Mouse (Mus musculus) naive thymus-derived CD4-positive, alpha-beta T cell, adult 2 months (primary cell): ENCODE results near the gene Xpot.
A peak's percentile ranks its signal among the peaks of the same experiment; 100 is the strongest.

ENCODE experiments used
- DNase-seq: peaks from one replicate; pipeline ENCODE4 v3.0.0-alpha.2; 2011; ENCODE audit warnings: low read depth

The Xpot gene

DNA sequence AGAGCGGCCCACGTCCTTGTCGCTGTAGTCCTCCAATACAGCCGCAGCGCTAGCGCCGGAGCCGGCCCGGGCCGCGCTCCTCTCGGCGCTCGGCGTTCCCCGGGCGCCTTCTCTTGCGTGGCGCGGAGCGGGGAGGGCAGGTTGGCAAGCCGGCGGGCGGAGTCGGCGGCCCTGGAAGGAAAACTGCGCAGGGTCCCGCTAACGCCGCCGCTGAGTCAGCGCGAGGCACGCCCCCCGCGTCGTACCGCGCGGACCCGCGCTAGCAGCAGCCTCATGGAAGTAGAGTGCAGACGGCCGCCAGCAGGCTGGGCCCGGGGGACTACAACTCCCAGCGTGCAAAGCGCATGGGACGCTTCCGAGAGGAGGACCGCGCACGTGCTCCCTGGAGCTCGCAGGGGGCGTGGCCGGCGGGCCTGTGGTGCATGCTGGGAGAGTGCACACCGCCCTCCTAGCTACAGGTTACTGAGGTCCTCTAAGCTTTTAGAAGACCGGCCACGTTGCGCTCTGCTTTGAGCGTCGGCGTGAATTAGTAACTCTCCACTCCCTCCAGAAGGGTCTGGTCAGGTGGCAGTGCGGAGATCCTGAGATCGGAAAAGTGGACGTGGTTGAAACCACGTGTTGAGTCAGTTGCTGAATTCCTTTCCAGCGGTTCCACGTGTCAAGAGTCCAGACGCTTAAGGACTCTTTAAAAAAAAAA is at the start of gene Xpot:
TSS of gene Xpot (minus strand) at position 147 of the 697 bp plus-strand sequence.
- DNase-seq, result peak; percentile 97

DNA sequence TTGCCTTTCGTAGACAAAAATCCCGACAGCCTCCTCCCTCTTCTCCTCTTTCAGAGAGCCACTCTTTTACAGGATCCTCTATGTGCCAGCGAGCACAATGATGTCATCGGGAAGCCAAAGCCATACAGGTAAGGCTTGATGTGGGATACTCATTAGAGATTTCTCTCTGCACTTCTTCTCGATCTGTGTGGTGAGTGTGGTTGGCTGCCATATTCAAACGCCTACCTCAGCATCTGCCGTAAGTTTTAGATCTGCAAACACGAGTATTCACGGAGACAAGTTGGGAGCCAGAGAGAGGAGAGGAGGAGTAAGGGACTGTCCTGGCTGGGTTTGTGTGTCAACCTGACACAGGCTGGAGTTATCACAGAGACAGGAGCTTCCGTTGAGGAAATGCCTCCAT is 43.0 kb upstream of the Xpot start:
- no peak for DNase-seq

DNA sequence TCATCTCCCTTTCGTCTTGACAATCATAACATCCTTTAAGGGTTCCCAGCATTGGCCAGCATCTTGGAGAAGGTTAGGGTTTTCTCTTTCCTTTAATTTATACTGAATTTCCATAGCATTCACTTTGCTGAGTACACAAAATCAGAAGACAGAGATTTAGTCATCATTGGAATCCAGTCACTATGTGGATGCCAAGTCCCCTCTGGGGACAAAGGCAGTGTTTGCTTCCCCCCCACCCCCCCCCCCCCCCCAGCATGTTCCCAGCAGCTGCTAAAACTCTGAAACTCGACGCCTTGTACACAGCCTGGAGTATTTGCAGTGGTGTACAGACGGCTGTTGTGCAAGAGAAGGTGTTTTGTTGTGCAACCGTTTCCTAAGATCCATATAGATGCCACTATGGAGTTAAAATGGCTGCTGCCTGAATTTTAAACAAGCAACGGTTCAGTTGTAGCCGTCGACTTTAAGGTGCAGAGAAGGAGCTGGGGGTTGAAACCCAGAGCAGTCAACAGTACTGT is 39.6 kb upstream of the Xpot start:
- no peak for DNase-seq

DNA sequence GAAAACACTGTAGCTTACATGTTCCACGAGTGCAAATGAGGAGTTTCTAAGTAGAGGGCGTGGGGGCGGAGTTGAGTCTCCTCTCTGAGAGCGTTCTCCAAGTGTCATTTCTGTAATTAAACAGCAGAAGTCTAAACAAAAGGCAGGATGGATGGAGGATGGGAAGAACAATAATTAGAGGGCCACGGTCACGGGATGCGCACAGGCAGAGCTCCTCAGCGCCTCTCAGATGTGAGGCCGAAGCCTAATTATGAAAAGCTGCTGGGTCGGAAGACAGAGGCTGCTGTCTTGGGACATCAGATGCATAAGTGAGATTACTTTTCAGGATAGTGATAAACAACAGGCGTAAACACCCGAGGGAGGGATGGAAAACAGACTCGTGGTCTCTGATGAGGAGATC is 37.5 kb upstream of the Xpot start:
- no peak for DNase-seq

DNA sequence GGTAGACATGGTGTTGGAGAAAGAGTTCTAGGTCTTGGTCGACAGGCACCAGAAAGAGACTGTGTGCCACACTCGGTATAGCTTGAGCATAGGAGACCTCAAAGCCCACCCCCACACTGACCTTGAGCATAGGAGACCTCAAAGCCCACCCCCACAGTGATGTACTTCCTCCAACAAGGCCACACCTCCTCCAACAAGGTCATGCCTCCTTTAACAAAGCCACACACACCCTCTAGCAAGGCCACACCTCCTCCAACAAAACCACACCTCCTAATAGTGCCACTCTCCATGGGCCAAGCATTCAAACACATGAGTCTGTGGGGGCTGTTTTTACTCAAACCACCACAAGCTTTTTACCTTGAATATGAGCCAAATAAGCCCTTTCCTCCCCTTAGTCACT is 36.6 kb upstream of the Xpot start:
- no peak for DNase-seq

DNA sequence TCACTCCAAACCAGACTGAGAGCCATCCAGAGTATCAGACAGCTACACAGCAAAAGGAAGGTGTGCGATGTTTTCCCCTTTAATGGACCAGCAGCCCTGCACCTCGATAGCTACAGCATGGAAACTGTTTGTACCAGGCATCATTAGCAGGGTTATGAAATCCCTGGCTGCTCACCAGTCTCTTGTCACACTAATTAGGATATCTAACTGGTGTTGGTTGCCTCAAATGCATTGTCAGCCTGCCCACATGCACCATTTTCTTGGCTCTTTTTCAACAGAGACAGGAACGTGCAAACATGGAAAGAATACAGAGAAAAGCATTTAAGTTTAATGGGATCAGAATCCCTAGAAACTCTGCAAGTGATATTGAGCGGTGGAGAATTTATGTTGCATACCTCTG is 29.8 kb upstream of the Xpot start:
- DNase-seq, result no peak

DNA sequence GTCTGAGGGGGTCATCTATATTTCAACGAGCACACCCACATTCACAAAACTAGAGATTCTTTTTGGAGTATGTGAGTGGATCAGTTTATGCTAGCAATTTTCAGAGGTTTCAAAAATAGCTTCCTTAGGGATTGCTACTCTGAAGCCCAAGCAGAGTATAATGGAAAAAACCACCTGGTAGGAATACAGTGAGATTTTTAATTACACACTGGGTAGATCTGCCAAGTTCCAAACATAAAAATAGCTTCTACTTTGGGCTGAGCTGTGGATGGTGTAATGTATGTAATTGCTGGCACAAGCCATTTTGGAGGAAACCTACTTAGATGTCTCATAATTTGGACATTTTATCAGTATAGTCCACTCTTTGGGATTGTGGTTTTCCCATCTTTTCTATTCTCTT is 26.9 kb upstream of the Xpot start:
- DNase-seq, result no peak

DNA sequence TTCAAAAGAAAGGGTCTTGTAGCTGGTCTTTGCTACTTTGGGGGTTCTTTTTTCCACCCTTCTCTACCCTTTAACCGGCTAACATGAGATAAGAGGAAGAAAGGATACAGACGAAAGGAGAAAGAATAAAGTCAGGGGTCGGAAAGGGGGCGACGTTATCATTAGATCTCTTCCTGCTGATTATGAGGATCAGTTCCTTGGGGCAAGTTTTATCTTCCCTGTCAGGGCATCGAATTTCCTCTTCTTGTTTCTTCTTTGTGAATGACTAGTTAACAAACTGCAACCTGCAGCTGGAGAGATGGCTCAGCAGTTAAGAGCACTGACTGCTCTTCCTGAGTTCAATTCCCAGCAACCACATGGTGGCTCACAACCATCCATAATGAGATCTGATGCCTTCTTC is 20.2 kb upstream of the Xpot start:
- DNase-seq, result no peak

DNA sequence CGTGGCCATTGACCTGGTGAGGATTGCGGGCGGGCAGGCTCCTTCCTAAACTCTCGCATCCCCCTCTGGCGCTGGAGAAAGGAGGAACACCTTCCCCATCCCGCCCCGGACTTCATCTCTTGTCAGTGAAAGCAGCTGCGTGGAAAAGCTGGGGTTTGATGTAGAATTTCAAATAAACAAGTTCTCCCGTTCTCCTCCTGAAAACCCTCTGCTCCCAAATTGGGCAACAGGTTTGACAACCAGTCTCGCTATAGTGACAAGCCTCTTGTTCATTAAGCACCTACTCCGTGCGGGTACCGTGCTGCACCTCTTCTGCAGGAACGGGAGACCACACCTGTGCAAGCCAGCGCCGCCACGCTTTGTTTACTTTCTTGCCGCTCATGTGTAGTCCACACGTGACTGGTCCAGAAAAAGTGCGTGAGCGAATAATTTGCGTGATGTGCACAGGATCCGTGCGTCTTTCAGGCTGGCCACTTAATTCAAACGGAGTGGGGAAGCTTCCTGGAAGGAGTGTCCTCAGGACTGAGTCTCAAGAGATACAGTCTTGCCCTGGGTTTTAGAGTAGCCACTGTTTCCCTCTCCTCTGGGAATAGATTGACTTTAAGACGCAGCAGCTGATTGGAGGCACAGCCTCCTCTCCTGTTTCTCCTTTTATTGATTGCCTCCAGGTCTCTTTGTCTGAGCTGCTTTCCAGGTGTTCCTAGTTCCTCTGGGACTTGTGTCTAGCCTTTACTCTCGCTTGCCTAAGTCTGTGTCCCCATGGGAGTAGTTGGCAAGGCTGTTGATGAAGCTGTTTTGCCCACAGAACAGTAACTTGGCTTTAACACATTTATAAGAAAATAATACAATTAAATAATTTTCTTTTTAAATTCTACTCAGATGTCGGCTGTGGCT is 16.2 kb upstream of the Xpot start:
- DNase-seq, result peak; percentile 20

DNA sequence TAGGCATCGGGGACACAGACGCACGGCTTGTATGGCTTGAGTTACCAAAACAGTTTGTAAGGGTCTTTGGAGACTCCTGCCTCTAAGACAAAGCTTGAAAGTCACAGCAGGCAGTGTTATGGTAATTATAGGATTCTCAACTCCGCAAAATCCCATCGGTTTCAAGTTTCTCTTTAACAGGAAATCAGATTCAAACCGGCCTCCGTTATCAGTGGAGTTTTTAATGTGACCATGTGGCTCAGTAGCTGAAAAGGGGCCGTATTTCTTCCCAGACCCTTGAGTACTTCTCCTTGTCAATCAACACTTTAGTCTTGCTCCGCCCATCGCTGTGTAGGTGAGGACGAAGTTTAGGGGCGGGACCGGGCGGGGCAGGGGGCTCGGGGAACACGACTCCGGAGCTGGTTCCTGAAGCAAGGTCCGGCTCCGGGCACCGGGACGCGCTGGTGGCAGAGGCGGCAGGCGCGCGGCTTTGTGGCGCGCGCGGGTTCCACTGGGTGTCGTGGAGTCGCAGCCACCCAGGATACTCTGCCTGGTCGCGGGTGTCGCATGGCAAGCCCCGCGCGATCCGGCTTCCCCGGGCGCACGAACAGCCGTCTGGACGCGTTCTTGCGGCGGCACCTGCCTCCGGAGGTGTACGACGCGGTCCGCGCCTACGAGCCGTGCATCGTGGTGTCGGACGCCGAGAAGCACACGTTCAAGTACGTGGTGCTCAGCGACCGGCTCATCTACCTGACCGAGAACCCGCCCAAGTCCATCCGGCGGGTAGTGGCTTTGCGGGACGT is 15.3 kb upstream of the Xpot start, which contains the start of gene D930020B18Rik:
TSS of gene D930020B18Rik (plus strand) at position 317 of the 782 bp plus-strand sequence.
- DNase-seq, result peak; percentile 35

DNA sequence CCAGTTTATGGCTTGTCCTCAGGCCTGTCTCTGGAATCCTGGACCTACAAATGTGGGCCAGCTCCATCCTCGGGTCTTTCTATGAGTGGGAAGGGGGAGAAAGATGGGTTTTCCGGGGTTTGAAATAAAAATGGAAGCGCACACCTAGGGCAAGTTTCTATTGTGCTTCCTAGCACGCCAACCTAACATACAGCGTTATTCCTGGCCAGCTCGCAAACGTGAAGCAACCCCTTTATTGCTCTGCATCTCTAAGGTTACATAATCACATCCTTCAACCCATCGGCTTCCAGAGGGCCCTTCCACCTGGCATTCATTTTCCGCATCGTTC is 14.8 kb upstream of the Xpot start:
- DNase-seq, result no peak

DNA sequence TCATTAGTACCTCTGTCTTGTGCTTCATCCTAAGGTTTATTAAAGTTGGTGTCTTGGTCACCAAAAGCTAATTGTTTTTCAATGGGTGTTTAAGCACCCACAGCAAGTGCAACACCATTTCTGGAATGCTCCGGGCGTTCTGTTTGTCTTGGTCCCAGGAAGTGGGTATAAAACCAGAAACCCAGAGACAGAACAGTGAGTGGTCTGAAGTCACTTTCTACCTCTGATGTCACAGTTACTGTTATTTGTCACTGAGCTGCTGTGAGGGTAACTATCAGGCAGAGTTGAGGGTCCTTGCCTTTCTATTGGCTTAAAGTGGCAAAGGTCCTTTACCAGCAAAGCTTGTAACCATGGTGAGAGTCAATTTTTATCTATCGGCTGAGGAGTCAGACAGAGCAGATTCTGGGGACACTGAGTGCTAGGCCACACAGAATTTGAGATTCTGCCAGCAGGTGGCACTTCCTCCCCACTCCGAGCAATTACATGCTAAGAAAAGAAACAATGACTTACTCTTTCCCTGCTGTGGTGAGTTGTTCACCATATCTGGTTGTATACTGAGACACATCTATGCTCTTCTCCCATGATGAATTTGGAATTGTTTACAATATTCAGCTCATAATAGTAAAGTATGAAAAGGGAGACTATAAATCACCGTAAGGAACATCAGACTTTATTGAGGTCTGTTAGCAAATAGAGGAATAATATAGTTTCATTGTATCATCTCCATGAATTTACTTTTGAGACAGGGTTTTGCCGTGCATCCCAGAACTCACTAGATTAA is 14.2 kb upstream of the Xpot start:
- DNase-seq, result peak; percentile 68

DNA sequence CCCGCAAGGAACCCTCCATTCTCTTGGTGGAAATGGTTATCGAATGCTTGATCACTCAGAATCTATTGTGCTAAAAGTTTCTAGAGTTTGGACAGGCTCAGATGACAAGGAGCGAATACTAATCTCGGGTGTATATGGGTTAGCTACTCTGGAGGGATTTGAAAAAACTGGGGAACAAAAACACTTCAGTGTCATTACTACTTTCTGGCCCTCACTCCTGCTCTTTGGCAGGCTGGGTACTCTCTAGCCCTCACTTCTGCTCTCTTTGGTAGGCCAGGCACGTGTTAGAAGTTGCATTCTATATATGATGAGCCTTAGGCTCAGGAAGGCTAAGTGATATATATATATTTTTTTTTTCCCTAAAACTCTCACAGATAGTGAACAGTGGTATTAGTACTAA is 13.4 kb upstream of the Xpot start:
- no peak for DNase-seq

DNA sequence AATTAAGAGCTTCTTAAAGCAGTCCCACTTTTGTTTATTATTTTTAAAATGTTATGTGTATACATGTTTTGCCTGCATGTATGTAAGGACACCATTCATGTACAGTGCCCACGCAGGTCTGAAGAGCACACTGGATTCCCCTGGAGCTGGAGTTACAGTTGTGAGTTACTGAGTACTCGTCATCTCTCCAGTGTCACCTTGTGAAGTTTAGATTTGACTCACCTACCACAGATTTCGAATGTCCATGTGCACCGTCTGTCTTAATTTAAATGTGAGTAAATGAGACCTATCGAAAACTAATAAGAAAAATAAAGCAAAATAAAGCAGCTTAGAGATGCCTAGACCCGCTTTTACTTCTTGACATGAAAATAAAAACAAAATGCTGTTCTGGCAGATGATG is 10.1 kb upstream of the Xpot start:
- DNase-seq, result no peak

DNA sequence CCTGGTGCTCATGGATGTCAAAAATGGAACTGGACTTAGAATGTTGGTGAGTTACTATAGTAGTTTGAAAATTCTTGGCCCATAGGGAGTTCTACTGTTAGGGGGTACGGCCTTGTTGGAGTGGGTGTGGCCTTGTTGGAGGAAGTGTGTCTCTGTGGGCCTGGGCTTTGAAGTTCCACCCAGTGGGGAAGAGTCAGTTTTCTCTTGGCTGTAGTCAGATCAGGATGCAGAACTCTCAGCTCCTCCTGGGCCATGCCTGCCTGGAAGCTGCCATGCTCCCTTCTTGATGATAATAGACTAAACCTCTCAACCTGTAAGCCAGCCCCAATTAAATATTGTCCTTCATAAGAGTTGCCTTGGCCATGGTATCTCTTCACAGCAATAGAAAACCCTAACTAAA is 8.0 kb upstream of the Xpot start:
- DNase-seq, result no peak

DNA sequence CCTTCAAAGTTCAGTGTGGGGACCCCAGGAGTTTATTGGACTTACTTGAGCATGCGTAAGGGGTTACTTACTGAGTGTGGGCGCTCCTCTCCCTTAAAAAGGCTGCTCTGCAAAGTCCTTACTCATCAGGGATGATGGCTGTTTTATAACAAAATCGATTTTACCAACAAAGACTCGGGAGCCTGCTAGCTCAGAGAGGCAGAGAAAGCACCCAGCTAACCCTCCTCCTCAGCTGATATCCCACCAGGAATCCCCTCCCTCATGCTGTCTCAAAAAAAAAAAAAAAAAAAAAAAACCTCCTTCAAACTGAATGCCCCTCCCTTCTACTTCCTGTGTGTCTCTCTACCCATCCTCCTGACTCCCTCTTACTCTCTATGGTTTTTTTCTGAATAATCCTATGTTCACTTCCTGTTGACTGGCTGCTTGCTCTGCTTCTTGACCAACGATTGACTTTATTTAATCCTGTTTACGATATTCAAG is 2.5 kb upstream of the Xpot start:
- peak; percentile 9 for DNase-seq

DNA sequence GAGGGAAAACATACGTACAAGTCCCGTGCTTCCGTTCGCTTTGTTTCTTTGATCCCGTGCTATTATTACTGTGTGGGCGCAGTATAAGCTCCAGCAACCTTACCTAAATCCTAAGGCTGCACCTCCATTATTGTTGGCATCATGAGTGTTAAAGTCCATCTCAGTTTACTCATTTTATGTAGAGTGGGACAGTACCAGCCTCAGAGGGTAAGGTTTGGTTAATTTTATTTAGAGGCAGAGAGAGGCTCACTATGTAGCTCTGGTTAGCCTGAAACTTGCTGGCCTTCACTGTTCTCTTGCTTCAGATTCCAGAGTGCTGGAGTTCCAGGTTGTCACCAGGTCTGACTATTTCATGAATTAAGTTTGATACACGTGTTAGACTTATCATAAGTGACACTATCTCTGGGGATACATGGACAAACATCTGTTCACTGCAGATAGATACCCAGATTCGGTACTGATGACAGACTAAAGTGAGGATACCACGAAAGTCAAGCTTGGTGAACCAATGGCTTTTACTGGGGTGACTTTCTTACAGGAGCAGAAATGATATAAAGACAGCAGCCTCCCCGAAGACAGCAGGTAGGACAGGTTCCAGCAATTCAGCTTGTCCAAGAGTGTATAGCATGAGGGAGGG is 1.2 kb upstream of the Xpot start:
- DNase-seq, result peak; percentile 15

DNA sequence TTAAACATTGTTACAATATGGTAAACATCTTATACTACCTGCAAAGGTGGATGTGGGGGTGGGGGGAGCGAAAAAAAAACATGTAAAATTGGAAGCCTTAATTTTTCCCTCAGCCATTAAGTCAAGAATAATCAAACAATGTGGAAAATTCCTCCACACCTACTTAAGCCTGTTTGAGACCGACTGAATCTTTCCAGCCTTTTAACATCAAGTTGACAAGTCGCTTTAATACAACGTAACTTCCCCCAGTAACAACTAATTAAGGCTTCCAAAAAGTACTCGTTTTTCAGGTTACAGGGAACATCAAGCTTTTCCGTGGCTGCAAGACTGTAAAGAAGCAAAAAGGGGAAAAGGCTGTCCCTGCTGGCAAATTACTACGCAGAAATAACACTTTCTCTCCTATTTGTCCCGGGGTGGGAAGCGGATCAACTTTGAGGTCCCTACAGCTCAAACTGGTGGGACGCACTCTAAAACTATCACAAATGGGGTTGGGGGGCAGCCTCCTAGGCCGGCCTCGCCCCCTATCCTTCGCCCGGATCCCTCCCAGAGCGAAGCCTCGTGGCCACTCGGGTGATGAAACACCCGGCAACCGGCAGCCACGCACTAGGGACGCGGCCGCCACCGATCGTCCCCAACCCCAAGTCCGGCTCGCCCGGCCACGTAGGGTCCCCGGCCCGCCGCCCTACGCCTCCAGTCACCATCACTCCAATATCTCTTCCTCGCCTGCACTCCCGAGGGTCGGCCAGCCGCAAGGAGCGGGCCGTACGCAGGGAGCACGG is 536 bp downstream of the Xpot start:
- DNase-seq, result no peak

DNA sequence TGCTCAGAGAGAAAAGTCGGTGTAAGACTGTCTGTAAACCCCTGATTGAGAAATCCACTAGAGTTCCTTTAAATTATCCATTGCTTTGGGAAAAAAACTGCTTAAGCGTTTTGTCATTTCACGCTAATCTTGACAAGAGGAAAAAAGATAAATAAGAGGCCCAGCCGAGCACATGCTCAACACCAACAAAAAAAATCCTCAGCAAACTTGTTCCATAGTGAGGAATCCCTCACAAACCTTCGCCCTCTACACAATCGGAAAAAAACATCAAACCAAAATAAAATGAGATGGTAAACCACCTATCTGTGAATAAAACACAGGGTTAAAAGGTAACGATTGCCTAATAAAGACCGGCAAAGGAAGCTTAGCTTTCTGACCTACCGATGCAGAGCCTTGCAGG is 1.1 kb downstream of the Xpot start:
- no peak for DNase-seq

DNA sequence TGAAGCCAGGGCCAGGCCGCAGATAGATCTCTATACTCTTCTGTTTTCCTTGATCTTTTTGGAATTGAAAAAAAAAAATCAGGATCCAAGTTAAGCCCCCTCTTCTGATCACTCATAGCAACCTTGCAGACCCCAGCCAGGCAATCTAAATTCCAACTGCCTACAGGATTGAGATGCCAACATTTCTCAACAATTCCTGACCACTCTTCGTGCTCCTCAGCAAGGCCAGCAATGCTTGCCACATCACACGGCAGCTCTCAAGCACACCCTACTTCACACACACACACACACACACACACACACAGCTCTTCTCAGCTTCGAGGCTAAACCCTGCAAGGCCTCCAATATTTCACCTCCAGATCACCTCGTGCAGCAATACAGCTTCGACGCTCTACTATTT is 2.5 kb downstream of the Xpot start:
- no peak for DNase-seq
